Mouse (Mus musculus) gonadal fat pad, adult 2 months (tissue): ENCODE measurements around the gene Agr2. TPM values are rescaled to one million over a fixed set of nuclear protein-coding genes. Genes with fewer than 3 reads are reported as not detected.

Experiments used
- polyA plus RNA-seq: library from polyadenylated mRNA; depleted of rRNA; stranded (reverse); fragments of >200 nt; gene quantifications from 2 replicates; pipeline ENCODE4 v1.2.3, GENCODE M21; 2012; rRNA removed

Agr2 gene
- polyA plus RNA-seq, 1 experiment, result 62.3 TPM

Other genes with a start within 250 kb of the Agr2 start
- 0.19 and 0.70 TPM in 2 replicates for gene Agr3, start 67.3 kb upstream of the Agr2 start, polyA plus RNA-seq
- 60.8 and 108 TPM in 2 replicates for gene Tspan13, start 49.6 kb downstream of the Agr2 start, polyA plus RNA-seq
- gene Ankmy2, start 164.2 kb downstream of the Agr2 start, polyA plus RNA-seq, result 13.6 and 16.4 TPM in 2 replicates
- 12.5 and 13.0 TPM in 2 replicates for gene Bzw2, start 165.2 kb downstream of the Agr2 start, polyA plus RNA-seq